ENCODE assay signal across 11 mouse cellular contexts in the genomic region with DNA sequence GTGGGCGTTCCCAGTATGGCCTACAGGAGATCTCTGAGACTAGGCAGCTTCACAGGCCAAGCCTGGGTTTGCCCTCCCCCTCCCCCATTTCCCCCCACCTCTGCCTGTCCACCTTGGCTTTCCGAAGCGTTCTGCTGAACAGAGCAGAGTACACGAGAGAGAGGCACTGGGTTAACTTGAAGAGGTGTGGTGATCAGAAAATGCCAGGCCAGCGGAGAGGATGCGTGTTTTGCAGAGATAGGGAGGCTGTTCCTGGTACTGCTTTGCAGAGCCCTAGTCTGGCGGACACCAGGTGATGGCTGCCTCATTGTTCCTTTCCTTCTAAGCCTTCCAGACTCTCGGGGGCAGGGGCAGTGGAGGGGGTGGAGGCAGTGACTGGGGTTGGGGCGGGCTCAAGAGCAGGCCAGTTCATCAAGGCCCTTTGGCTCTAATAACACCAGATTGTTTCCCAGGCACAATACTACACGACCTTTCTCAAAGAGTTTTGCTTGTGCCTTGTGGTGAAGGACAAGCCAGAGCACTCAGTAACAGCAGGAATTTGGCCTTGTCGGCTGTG. TPM values are rescaled to one million over a fixed set of nuclear protein-coding genes. Genes with fewer than 3 reads are reported as not detected.
DNase-seq lines count a peak whose midpoint lies in the region; ATAC-seq and TF ChIP-seq lines count a peak whose summit lies in the region.
"Had no signal": no experiment of that assay in that cellular context is flagged by ENCODE, and none has a peak within 500 bp of the region (broad histone marks: within the 10 kb centered on the region; RNA-seq: fewer than 3 reads in every experiment).

No protein-coding gene starts in this region.

- no peak for DNase-seq in heart, postnatal 25 days (ENCODE audit: low spot score)
- DNase-seq in MEL (ENCODE audit: low read depth, low spot score) = peak; percentile 89
- no peak for DNase-seq in embryonic facial prominence, embryonic 11.5 days (ENCODE audit: low spot score)
- no peak for DNase-seq in cerebellum, adult 9-10 months
- no peak for DNase-seq in right cerebral cortex, postnatal 4 days
- DNase-seq in kidney, postnatal 36 days = no peak
- DNase-seq: gastrocnemius, adult 2 months; thymus, adult 18-20 months had no signal

- H3K4me1 ChIP-seq in heart, embryonic 14.5 days (ENCODE audit: control insufficient read depth in 2 of 2, insufficient read depth in 2 of 2, low read length in 2 of 2) = no peaks in the 10 kb centered on the region
- peaks cover 19 to 33% of the 10 kb centered on the region in 2 experiments for H3K4me1 ChIP-seq in MEL (ENCODE audit: control insufficient read depth in 1 of 2, insufficient read depth in 2 of 2, low read length in 2 of 2)
- H3K4me1 ChIP-seq in embryonic facial prominence, embryonic 11.5 days (ENCODE audit: control insufficient read depth, insufficient read depth, low read length) = no peaks in the 10 kb centered on the region
- H3K4me1 ChIP-seq: limb, embryonic 12.5 days had no signal

- H3K79me2 ChIP-seq in MEL (ENCODE audit: control insufficient read depth, insufficient read depth, low read length, poor library complexity) = peaks cover 3% of the 10 kb centered on the region; the same call in 1 of the 2 replicates

- TF ChIP-seq POLR2A in MEL (IDR thresholded peaks at IDR 0.05; ENCODE audit: control insufficient read depth in 1 of 2, insufficient read depth in 1 of 2, low read depth in 1 of 2, low read length in 2 of 2, poor library complexity in 1 of 2) = no peak

- H3K4me3 ChIP-seq in heart, embryonic 14.5 days (ENCODE audit: control insufficient read depth in 1 of 2, insufficient read depth in 1 of 2, low read depth in 1 of 2, low read length in 2 of 2) = no peak overlapping the region
- H3K4me3 ChIP-seq in MEL (ENCODE audit: control insufficient read depth in 1 of 2, insufficient read depth in 1 of 2, low read depth in 2 of 2, low read length in 2 of 2) = peak overlapping the region; percentile 53 to 54
- H3K4me3 ChIP-seq in embryonic facial prominence, embryonic 11.5 days (ENCODE audit: low read depth, low read length) = no peak overlapping the region
- H3K4me3 ChIP-seq: gastrocnemius, adult 2 months; limb, embryonic 12.5 days had no signal

- TF ChIP-seq RAD21 in MEL (IDR thresholded peaks at IDR 0.05; ENCODE audit: low read depth, low read length) = no peak

- no peaks in the 10 kb centered on the region for H3K27me3 ChIP-seq in heart, embryonic 14.5 days (ENCODE audit: control insufficient read depth, insufficient read depth, low read length)
- no peaks in the 10 kb centered on the region for H3K27me3 ChIP-seq in MEL (ENCODE audit: control insufficient read depth in 1 of 2, insufficient read depth in 2 of 2, low read length in 2 of 2)
- H3K27me3 ChIP-seq in embryonic facial prominence, embryonic 11.5 days (ENCODE audit: control insufficient read depth, insufficient read depth, low read length) = no peaks in the 10 kb centered on the region
- H3K27me3 ChIP-seq: limb, embryonic 12.5 days had no signal

- intact Hi-C loops in heart, postnatal 25 days (cut with DNase I) = no loop called here

- no peak for TF ChIP-seq CTCF in MEL (IDR thresholded peaks at IDR 0.05 in 2 of 3, conservative IDR thresholded peaks at IDR 0.05 in 1 of 3; ENCODE audit: control insufficient read depth in 1 of 3, insufficient read depth in 1 of 3, low read depth in 2 of 3, low read length in 3 of 3, poor library complexity in 1 of 3, severe bottlenecking in 1 of 3)

- peak; percentile 84 to 90 for TF ChIP-seq EP300 in MEL (IDR thresholded peaks at IDR 0.05; ENCODE audit: low read depth in 1 of 2, low read length in 2 of 2)

- no peaks in the 10 kb centered on the region for H3K9me3 ChIP-seq in heart, embryonic 14.5 days (ENCODE audit: control insufficient read depth, low read length)
- H3K9me3 ChIP-seq in MEL (replicated peaks; ENCODE audit: insufficient read depth, low read length) = no peaks in the 10 kb centered on the region
- H3K9me3 ChIP-seq in embryonic facial prominence, embryonic 11.5 days (replicated peaks; ENCODE audit: control insufficient read depth, low read length) = no peaks in the 10 kb centered on the region
- H3K9me3 ChIP-seq: limb, embryonic 12.5 days had no signal

- no peaks in the 10 kb centered on the region for H3K36me3 ChIP-seq in heart, embryonic 14.5 days (ENCODE audit: control insufficient read depth, insufficient read depth, low read length)
- peaks cover 0 to 22% of the 10 kb centered on the region in 2 experiments; a peak in 2 of 4 replicates for H3K36me3 ChIP-seq in MEL (ENCODE audit: control insufficient read depth in 1 of 2, insufficient read depth in 2 of 2, low read length in 2 of 2)
- no peaks in the 10 kb centered on the region for H3K36me3 ChIP-seq in embryonic facial prominence, embryonic 11.5 days (replicated peaks; ENCODE audit: control insufficient read depth, insufficient read depth, low read depth, low read length)
- H3K36me3 ChIP-seq: limb, embryonic 12.5 days had no signal

- no peak overlapping the region for H3K4me2 ChIP-seq in heart, embryonic 14.5 days (ENCODE audit: low read length)
- H3K4me2 ChIP-seq in embryonic facial prominence, embryonic 11.5 days (ENCODE audit: low read depth, low read length) = no peak overlapping the region
- H3K4me2 ChIP-seq: limb, embryonic 12.5 days had no signal

- ATAC-seq in heart, embryonic 14.5 days (ENCODE audit: insufficient number of reproducible peaks, insufficient read depth, low FRiP score, low read depth) = 0 out of 2 replicates have a peak, but pooled peaks have one; percentile 26
- ATAC-seq in embryonic facial prominence, embryonic 11.5 days (replicated peaks; ENCODE audit: insufficient number of reproducible peaks, low FRiP score, low TSS enrichment, low read depth) = peak; percentile 84
- ATAC-seq in megakaryocyte-erythroid progenitor cell, adult 5-6 weeks (replicated peaks; ENCODE audit: low FRiP score, low TSS enrichment, poor library complexity, severe bottlenecking) = peak; percentile 91

- H3K9ac ChIP-seq in heart, embryonic 14.5 days (ENCODE audit: low read length) = no peak overlapping the region
- H3K9ac ChIP-seq in MEL (ENCODE audit: control insufficient read depth, low read depth, low read length, poor library complexity, severe bottlenecking) = peak overlapping the region; percentile 66
- no peak overlapping the region for H3K9ac ChIP-seq in embryonic facial prominence, embryonic 11.5 days (replicated peaks; ENCODE audit: low read length)
- H3K9ac ChIP-seq: limb, embryonic 12.5 days had no signal

- H3K27ac ChIP-seq in heart, embryonic 14.5 days (replicated peaks in 1 of 2; ENCODE audit: control insufficient read depth in 1 of 2, insufficient read depth in 1 of 2, low read depth in 2 of 2, low read length in 2 of 2) = no peak overlapping the region; a peak in 1 of 4 replicates
- peak overlapping the region; percentile 92 for H3K27ac ChIP-seq in MEL (ENCODE audit: control insufficient read depth, low read depth, low read length)
- H3K27ac ChIP-seq in embryonic facial prominence, embryonic 11.5 days (replicated peaks; ENCODE audit: low read depth, low read length) = no peak overlapping the region
- H3K27ac ChIP-seq: gastrocnemius, adult 2 months; limb, embryonic 12.5 days had no signal

- 43% methylated on average over 11 of the region's 11 CpGs for WGBS in heart, embryonic 14.5 days
- WGBS in embryonic facial prominence, embryonic 11.5 days = 68% methylated on average over 11 of the region's 11 CpGs

TF ChIP-seq in MEL, 35 proteins besides CTCF, POLR2A, EP300 and RAD21 (continues in another document):
- no peak for TF ChIP-seq MYB (IDR thresholded peaks at IDR 0.05; ENCODE audit: low read depth, low read length)
- TF ChIP-seq NRF1 (IDR thresholded peaks at IDR 0.05; ENCODE audit: insufficient read depth, low read depth, low read length, poor library complexity, severe bottlenecking) = no peak
- no peak for TF ChIP-seq CHD1 (IDR thresholded peaks at IDR 0.05; ENCODE audit: low read depth, low read length)
- TF ChIP-seq MXI1 (IDR thresholded peaks at IDR 0.05; ENCODE audit: low read depth, low read length) = peak; percentile 61
- TF ChIP-seq GABPA (IDR thresholded peaks at IDR 0.05; ENCODE audit: low read depth, low read length) = no peak
- 0 out of 2 replicates have a peak, but pooled peaks have one; percentile 13 for TF ChIP-seq USF1 (IDR thresholded peaks at IDR 0.05; ENCODE audit: low read depth, low read length)
- TF ChIP-seq USF2 (IDR thresholded peaks at IDR 0.05; ENCODE audit: borderline replicate concordance in 1 of 2, insufficient read depth in 1 of 2, low read depth in 1 of 2, low read length in 2 of 2) = no peak
- TF ChIP-seq SIN3A (IDR thresholded peaks at IDR 0.05; ENCODE audit: low read length) = no peak
- TF ChIP-seq RCOR1 (IDR thresholded peaks at IDR 0.05; ENCODE audit: low read depth, low read length) = peak; percentile 47; the same call in 1 of the 2 replicates
- TF ChIP-seq ETS1 (IDR thresholded peaks at IDR 0.05; ENCODE audit: low read depth, low read length) = peak; percentile 79
- no peak for TF ChIP-seq POLR2AphosphoS2 (IDR thresholded peaks at IDR 0.05; ENCODE audit: low read length)
- 0 out of 2 replicates have a peak, but pooled peaks have one; percentile 20 for TF ChIP-seq HCFC1 (IDR thresholded peaks at IDR 0.05; ENCODE audit: low read depth, low read length)
- peak; percentile 95 for TF ChIP-seq TCF12 (IDR thresholded peaks at IDR 0.05; ENCODE audit: low read depth, low read length)
- no peak for TF ChIP-seq SMC3 (IDR thresholded peaks at IDR 0.05; ENCODE audit: low read depth, low read length)
- TF ChIP-seq ZMIZ1 (IDR thresholded peaks at IDR 0.05; ENCODE audit: low read depth, low read length) = peak; percentile 73
- TF ChIP-seq CHD2 (IDR thresholded peaks at IDR 0.05; ENCODE audit: low read length) = no peak
- peak; percentile 94 for TF ChIP-seq TAL1 (IDR thresholded peaks at IDR 0.05; ENCODE audit: low read length)
- 0 out of 2 replicates have a peak, but pooled peaks have one; percentile 79 for TF ChIP-seq MAZ (IDR thresholded peaks at IDR 0.05; ENCODE audit: low read depth, low read length)
- no peak for TF ChIP-seq JUND (IDR thresholded peaks at IDR 0.05; ENCODE audit: low read depth, low read length)
- peak; percentile 50; the same call in 1 of the 2 replicates for TF ChIP-seq BHLHE40 (IDR thresholded peaks at IDR 0.05; ENCODE audit: borderline replicate concordance, low read depth, low read length)

RNA-seq across cellular contexts. Expression of a gene that starts 27.8 kb away (rescaled TPM):
- polyA plus RNA-seq in heart, embryonic 14.5 days (2014; fragmentation: Nextera tagmentation; extraction: Ambion mirVana) = 21.6 and 22.0 TPM in 2 replicates
- total RNA-seq in heart, postnatal 25 days (2021) = 10 to 100 TPM; 11.3 to 12.4 TPM
- total RNA-seq in MEL (2012; rRNA removed) = 44.9 and 69.4 TPM in 2 replicates
- polyA plus RNA-seq in MEL (2012; ENCODE audit: insufficient read depth in 1 of 2, insufficient read length in 2 of 2, low read depth in 1 of 2, low replicate concordance in 2 of 2, missing spikeins in 1 of 2) = 10 to 100 TPM in 1 of 2 experiments, not detected in 1; 80.7 TPM
- 50.5 and 51.6 TPM in 2 replicates for polyA plus RNA-seq in embryonic facial prominence, embryonic 11.5 days (2014; fragmentation: Nextera tagmentation; extraction: Ambion mirVana)
- 105 and 115 TPM in 2 replicates for total RNA-seq in megakaryocyte-erythroid progenitor cell, adult 5-6 weeks (2014; fragmentation: Nextera tagmentation)
- total RNA-seq in megakaryocyte-erythroid progenitor cell, adult 5-6 weeks (2017) = 180 and 206 TPM in 2 replicates

Comparison
In these comparisons a context has a peak if more than half of its experiments do, and no peak if none do; other contexts are left out.
1. ATAC-seq: peak in every context shown above with its lines; median percentile 91 in megakaryocyte-erythroid progenitor cell, adult 5-6 weeks; 84 in embryonic facial prominence, embryonic 11.5 days; 26 in heart, embryonic 14.5 days.
2. H3K4me3 ChIP-seq: peak in MEL (2 of 2); none in heart, embryonic 14.5 days (0 of 2) and embryonic facial prominence, embryonic 11.5 days (single experiment).